Mouse (Mus musculus): ENCODE data around the gene Emc9.

- TF ChIP-seq CTCF (IDR thresholded peaks at IDR 0.05; ENCODE audit: borderline replicate concordance, insufficient read depth, low read depth, low read length) (no peak), POLR2A (IDR thresholded peaks at IDR 0.05; ENCODE audit: borderline replicate concordance, insufficient read depth, low read length) (no peak)
Measured at GRCm38 (mm10) chr14:55616844-55617243, 31.7 kb upstream of the Emc9 start.

Data from cerebellum, adult 2 months (tissue).